Mouse (Mus musculus): Measurements from ENCODE around the gene Scn5a. TPM values are rescaled to one million over a fixed set of nuclear protein-coding genes. Genes with fewer than 3 reads are reported as not detected.

Gene Scn5a
- 0.71 TPM in 2 replicates for polyA plus RNA-seq (2012; rRNA removed)

DNA sequence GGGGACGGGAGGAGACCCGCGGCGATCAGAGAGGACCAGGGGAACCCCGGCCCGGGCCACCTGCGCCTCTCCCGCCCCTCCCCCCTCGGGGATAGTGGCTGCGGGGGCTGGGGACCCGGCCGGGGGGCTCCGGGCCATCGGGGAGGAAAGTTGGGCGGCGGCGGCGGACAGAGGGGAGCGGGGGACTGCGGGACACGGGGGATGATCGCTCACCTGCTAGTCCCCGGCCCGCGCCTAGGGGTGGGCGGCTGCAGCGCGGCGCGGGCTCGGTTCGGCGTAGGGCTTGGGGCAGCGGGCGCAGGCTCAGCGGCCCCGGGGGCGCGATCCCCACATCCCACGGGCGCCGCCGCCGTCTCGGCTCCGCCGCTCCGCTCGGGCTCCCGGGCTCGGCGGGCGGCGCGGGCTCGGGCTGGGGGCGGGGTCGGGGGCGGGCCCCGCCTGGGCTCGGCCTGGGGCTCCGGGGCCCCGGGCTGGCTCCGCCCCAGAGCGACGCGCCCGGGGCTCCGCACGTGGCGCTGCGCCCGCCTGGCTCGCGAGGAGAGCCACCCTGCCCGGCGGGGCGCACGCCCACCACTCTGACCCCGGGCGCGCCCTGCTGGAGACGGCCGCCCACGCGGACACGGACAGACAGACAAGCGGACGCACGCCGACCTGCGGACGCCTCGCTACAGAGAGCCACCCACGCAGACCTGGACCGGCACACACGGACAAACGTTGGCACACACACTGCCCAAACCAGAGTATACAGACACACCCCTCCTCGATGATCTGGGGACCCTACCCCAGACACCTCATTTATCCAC is at the start of gene Scn5a:
Gene Scn5a (minus strand): TSS at position 381 of the 803 bp plus-strand sequence.

DNA sequence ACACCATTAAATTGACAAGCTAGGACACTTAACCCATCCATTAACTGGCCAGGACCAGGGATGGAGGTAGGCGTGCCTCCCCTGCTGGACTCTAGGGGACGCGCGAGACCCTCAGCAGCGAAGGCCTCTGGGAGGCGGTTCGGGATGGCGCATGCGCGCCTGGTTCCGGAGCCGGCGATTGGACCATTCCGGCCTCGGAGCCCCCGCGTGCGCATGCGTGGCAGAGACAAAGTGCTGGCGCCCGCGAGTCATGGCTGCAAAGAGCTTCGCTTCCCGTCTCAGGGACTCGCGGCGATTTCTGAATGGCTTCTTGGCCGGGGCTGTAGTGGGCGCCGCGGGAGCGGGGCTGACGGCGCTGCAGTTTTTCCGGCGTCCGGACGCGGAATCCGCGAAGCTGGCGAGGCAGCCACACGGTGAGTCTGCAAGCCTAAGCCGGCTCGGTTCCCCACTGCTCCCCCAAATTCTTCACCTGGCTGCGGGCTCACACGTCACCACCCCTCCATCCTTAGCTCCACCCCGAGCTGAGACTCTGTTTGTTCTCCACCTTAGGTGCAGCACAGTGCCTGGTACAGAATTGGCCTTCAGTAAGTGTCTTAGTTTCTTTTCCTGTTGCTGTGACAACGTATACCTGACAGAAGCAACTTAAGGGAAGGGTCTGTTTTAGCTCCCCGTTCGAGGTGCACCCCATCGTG is 133.9 kb downstream of the Scn5a start, which contains the start of gene Exog:
Gene Exog (plus strand): TSS at position 206 of the 692 bp plus-strand sequence.

Other genes with a start within 250 kb of the Scn5a start
- gene Acaa1a, start 239.3 kb downstream of the Scn5a start, polyA plus RNA-seq (2012; rRNA removed): 322 and 341 TPM in 2 replicates
- gene Myd88, start 237.6 kb downstream of the Scn5a start, polyA plus RNA-seq (2012; rRNA removed): 25.8 and 28.6 TPM in 2 replicates
- 6.4 and 9.0 TPM in 2 replicates for gene Xylb, start 221.6 kb downstream of the Scn5a start, polyA plus RNA-seq (2012; rRNA removed)
- not detected in 2 replicates for gene Slc22a14, start 213.5 kb downstream of the Scn5a start, polyA plus RNA-seq (2012; rRNA removed)
- gene Acvr2b, start 176.9 kb downstream of the Scn5a start, polyA plus RNA-seq (2012; rRNA removed): 6.4 and 6.9 TPM in 2 replicates
- 2.4 and 2.5 TPM in 2 replicates for gene Exog, start 134.1 kb downstream of the Scn5a start, polyA plus RNA-seq (2012; rRNA removed)
- 0.01 TPM in 1 of 2 replicates, not detected in the other for gene Scn10a, start 140.3 kb upstream of the Scn5a start, polyA plus RNA-seq (2012; rRNA removed)
- 0.22 and 0.27 TPM in 2 replicates for gene Scn11a, start 246.4 kb upstream of the Scn5a start, polyA plus RNA-seq (2012; rRNA removed)